ENCODE assay signal across 25 mouse cellular contexts in the genomic region with DNA sequence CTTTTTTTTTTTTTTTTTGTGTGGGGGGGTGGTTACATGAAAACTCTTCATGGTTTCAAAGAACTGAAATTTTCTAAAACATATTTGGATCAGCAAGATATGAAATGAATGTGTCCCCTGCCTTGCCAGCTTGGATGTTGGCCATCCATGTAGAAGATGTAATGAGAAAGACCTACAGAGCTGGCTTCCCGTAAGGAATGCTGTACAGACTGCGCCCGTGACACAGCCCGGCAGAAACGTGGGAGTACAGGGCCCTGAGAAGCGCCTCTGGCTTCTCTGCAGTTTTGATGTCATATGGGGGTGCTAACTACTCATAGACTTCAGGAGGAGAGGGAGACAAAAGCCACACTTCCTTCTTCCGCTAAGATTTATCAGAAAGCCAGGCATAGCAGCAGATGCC. TPM values are rescaled to one million over a fixed set of nuclear protein-coding genes. Genes with fewer than 3 reads are reported as not detected.
DNase-seq lines count a peak whose midpoint lies in the region; ATAC-seq lines count a peak whose summit lies in the region.
"Had no signal": no experiment of that assay in that cellular context is flagged by ENCODE, and none has a peak within 500 bp of the region (broad histone marks: within the 10 kb centered on the region; RNA-seq: fewer than 3 reads in every experiment).

No protein-coding gene starts in this region.

- WGBS in intestine, embryonic 14.5 days, result 69% methylated on average over 7 of the region's 7 CpGs
- 67% methylated on average over 7 of the region's 7 CpGs for WGBS in intestine, embryonic 15.5 days

- no peaks in the 10 kb centered on the region for H3K36me3 ChIP-seq in intestine, embryonic 14.5 days (ENCODE audit: control insufficient read depth, insufficient read depth, low read length)
- H3K36me3 ChIP-seq in intestine, embryonic 15.5 days, result no peaks in the 10 kb centered on the region
- H3K36me3 ChIP-seq: embryonic facial prominence, embryonic 12.5 days; embryonic facial prominence, embryonic 15.5 days; heart, embryonic 12.5 days; heart, embryonic 15.5 days; hindbrain, embryonic 10.5 days; hindbrain, embryonic 13.5 days had no signal

- no peaks in the 10 kb centered on the region for H3K4me1 ChIP-seq in intestine, embryonic 14.5 days (replicated peaks; ENCODE audit: control insufficient read depth, insufficient read depth, low read length)
- H3K4me1 ChIP-seq in intestine, embryonic 15.5 days (replicated peaks), result no peaks in the 10 kb centered on the region
- H3K4me1 ChIP-seq: embryonic facial prominence, embryonic 12.5 days; heart, embryonic 15.5 days had no signal

- H3K9ac ChIP-seq in intestine, embryonic 14.5 days (ENCODE audit: low read length), result no peak overlapping the region
- H3K9ac ChIP-seq in intestine, embryonic 15.5 days, result no peak overlapping the region
- H3K9ac ChIP-seq: embryonic facial prominence, embryonic 12.5 days; embryonic facial prominence, embryonic 15.5 days; forebrain, postnatal 0 days; heart, embryonic 12.5 days; heart, embryonic 15.5 days; hindbrain, embryonic 13.5 days had no signal

- no peak overlapping the region for H3K27ac ChIP-seq in intestine, embryonic 14.5 days (ENCODE audit: low read depth)
- no peak overlapping the region for H3K27ac ChIP-seq in intestine, embryonic 15.5 days
- H3K27ac ChIP-seq: embryonic facial prominence, embryonic 12.5 days; embryonic facial prominence, embryonic 15.5 days; heart, embryonic 15.5 days; hindbrain, embryonic 10.5 days; hindbrain, embryonic 13.5 days had no signal

- H3K27me3 ChIP-seq in intestine, embryonic 14.5 days (replicated peaks; ENCODE audit: control insufficient read depth, insufficient read depth, low read length), result no peaks in the 10 kb centered on the region
- H3K27me3 ChIP-seq in intestine, embryonic 15.5 days (replicated peaks), result no peaks in the 10 kb centered on the region
- H3K27me3 ChIP-seq: embryonic facial prominence, embryonic 15.5 days; heart, embryonic 12.5 days had no signal

- DNase-seq in cerebellum, adult 18-20 months, result peak; percentile 39 to 50
- DNase-seq in cerebellum, postnatal 4 days (ENCODE audit: low spot score in 2 of 2), result no peak
- DNase-seq in cerebellum, postnatal 25 days, result peak; percentile 31 to 55
- DNase-seq in cerebellum, adult 8-10 months, result no peak
- DNase-seq in intestine, embryonic 14.5 days (ENCODE audit: low spot score), result peak; percentile 48
- peak; percentile 11 for DNase-seq in right cerebral cortex, adult 18-20 months
- DNase-seq in right cerebral cortex, postnatal 36 days (ENCODE audit: low spot score in 2 of 2), result no peak
- DNase-seq: adrenal gland, adult 8-10 months; adrenal gland, postnatal 25 days; cerebellum, adult 9-10 months; gastrocnemius, postnatal 10 days; gastrocnemius, postnatal 36 days; heart, postnatal 10 days; heart, postnatal 36 days had no signal

- no peaks in the 10 kb centered on the region for H3K9me3 ChIP-seq in intestine, embryonic 14.5 days (ENCODE audit: control insufficient read depth, low read length)
- H3K9me3 ChIP-seq in intestine, embryonic 15.5 days, result no peaks in the 10 kb centered on the region
- H3K9me3 ChIP-seq: embryonic facial prominence, embryonic 12.5 days; embryonic facial prominence, embryonic 15.5 days; heart, embryonic 12.5 days; heart, embryonic 15.5 days; hindbrain, embryonic 10.5 days; hindbrain, embryonic 13.5 days had no signal

- ATAC-seq in intestine, embryonic 14.5 days (replicated peaks; ENCODE audit: low FRiP score, low TSS enrichment, low read depth), result no peak
- ATAC-seq in intestine, embryonic 15.5 days, result no peak
- ATAC-seq: activated CD4-positive, CD25-positive, alpha-beta regulatory T cell, adult 4 months; forebrain, embryonic 14.5 days; forebrain, postnatal 0 days; hindbrain, embryonic 16.5 days had no signal

- H3K4me3 ChIP-seq in intestine, embryonic 14.5 days (ENCODE audit: low read depth, low read length), result no peak overlapping the region
- no peak overlapping the region for H3K4me3 ChIP-seq in intestine, embryonic 15.5 days (replicated peaks)
- H3K4me3 ChIP-seq: embryonic facial prominence, embryonic 12.5 days; hindbrain, embryonic 10.5 days; hindbrain, embryonic 13.5 days had no signal

- no peak overlapping the region for H3K4me2 ChIP-seq in intestine, embryonic 14.5 days (ENCODE audit: low read length)
- no peak overlapping the region for H3K4me2 ChIP-seq in intestine, embryonic 15.5 days (replicated peaks)
- H3K4me2 ChIP-seq: hindbrain, embryonic 13.5 days had no signal

RNA-seq across cellular contexts. Expression of a gene that starts 38.1 kb away (rescaled TPM):
- polyA plus RNA-seq in intestine, embryonic 14.5 days (2014; fragmentation: Nextera tagmentation; extraction: Ambion mirVana), result 4.9 and 6.2 TPM in 2 replicates
- polyA plus RNA-seq in intestine, embryonic 15.5 days (2015; fragmentation: Nextera tagmentation; extraction: Ambion mirVana), result 3.6 and 3.9 TPM in 2 replicates

RNA-seq across cellular contexts. Expression of a gene that starts 44.2 kb away (rescaled TPM):
- 27.3 and 31.3 TPM in 2 replicates for polyA plus RNA-seq in intestine, embryonic 14.5 days (2014; fragmentation: Nextera tagmentation; extraction: Ambion mirVana)
- polyA plus RNA-seq in intestine, embryonic 15.5 days (2015; fragmentation: Nextera tagmentation; extraction: Ambion mirVana), result 28.2 and 33.1 TPM in 2 replicates

Comparison
In these comparisons a context has a peak if more than half of its experiments do, and no peak if none do; other contexts are left out.
1. DNase-seq: peak in cerebellum, adult 18-20 months (2 of 2), cerebellum, postnatal 25 days (2 of 2), intestine, embryonic 14.5 days (single experiment) and right cerebral cortex, adult 18-20 months (single experiment); none in cerebellum, postnatal 4 days (0 of 2), cerebellum, adult 8-10 months (single experiment) and right cerebral cortex, postnatal 36 days (0 of 2).